Mouse (Mus musculus) liver, embryonic 13.5 days (tissue): ENCODE measurements around the gene Ntm. TPM values are rescaled to one million over a fixed set of nuclear protein-coding genes. Genes with fewer than 3 reads are reported as not detected.

ENCODE experiments used
- ATAC-seq: fragments of 200-750 bp; cut with Nextera tagmentation; 2 replicates; pipeline ENCODE4 v1.8.0; 2017; ENCODE audit warnings: low read depth, mild to moderate bottlenecking, moderate number of reproducible peaks, moderate library complexity
- DNase-seq: peaks from one replicate; pipeline ENCODE4 v3.0.0; 2022
- H3K27ac ChIP-seq: fragments of 300-500 bp; sonication (generic); 2 replicates; pipeline ENCODE4 v1.5.1; 2015; ENCODE audit warnings: moderate library complexity, mild to moderate bottlenecking, inconsistent platforms
- H3K27me3 ChIP-seq: fragments of 300-500 bp; sonication (generic); 2 replicates; pipeline ENCODE4 v1.6.1; 2015; ENCODE audit warnings: mild to moderate bottlenecking, inconsistent platforms
- H3K36me3 ChIP-seq: fragments of 300-500 bp; sonication (generic); 2 replicates; pipeline ENCODE4 v1.6.1; 2015; ENCODE audit warnings: mild to moderate bottlenecking, inconsistent platforms
- H3K4me1 ChIP-seq: fragments of 300-500 bp; sonication (generic); replicated peaks from 2 replicates; pipeline ENCODE4 v1.6.1; 2015; ENCODE audit warnings: inconsistent platforms
- H3K4me2 ChIP-seq: fragments of 300-500 bp; sonication (generic); 2 replicates; pipeline ENCODE4 v1.6.1; 2015; ENCODE audit warnings: inconsistent platforms, mild to moderate bottlenecking, moderate library complexity
- H3K4me3 ChIP-seq: fragments of 300-500 bp; sonication (generic); replicated peaks from 2 replicates; pipeline ENCODE4 v1.5.1; 2015; ENCODE audit warnings: mild to moderate bottlenecking, inconsistent platforms
- H3K9ac ChIP-seq: fragments of 300-500 bp; sonication (generic); 2 replicates; pipeline ENCODE4 v1.6.1; 2015; ENCODE audit warnings: mild to moderate bottlenecking, inconsistent platforms
- H3K9me3 ChIP-seq: fragments of 300-500 bp; sonication (generic); replicated peaks from 2 replicates; pipeline ENCODE4 v1.6.1; 2016; ENCODE audit warnings: inconsistent platforms
- WGBS: fragments of 180-500 bp; shearing (Covaris S2); methylation state at CpG from one replicate; pipeline ENCODE4 v1.1.7; 2015; ENCODE audit not compliant: insufficient replicate concordance; 5-methylcytosine and 5-hydroxymethylcytosine counted together
- polyA plus RNA-seq: library from polyadenylated mRNA; unstranded; fragments of >200 nt; fragmentation: Nextera tagmentation; extraction: Ambion mirVana; gene quantifications from 2 replicates; pipeline ENCODE4 v1.2.1, GENCODE M21; 2015

Gene Ntm
- 0.98 and 1.2 TPM in 2 replicates for polyA plus RNA-seq

- Histone ChIP-seq H3K9ac (no peak within 1 kb of the TSS), H3K4me1 (no peaks in the 10 kb centered on the region), H3K9me3 (no peaks in the 10 kb centered on the region), H3K4me3 (peak within 1 kb of the TSS; percentile 16), H3K4me2 (peak within 1 kb of the TSS; percentile 49), H3K36me3 (no peaks in the 10 kb centered on the region), H3K27ac (no peak within 1 kb of the TSS), H3K27me3 (peaks cover 29% of the 10 kb centered on the region)
- WGBS, result 31% methylated on average over 8 of the region's 8 CpGs
- DNase-seq, result no peak
- ATAC-seq, result no peak
Measured at GRCm38 (mm10) chr9:29962978-29963377, at the start of gene Ntm. Gene Ntm, minus strand, starts transcription at chr9:29963141.

GRCm38 (mm10) chr9:30005701-30006100 lies 42.8 kb upstream of the Ntm start:
- no peak overlapping the region for H3K27ac ChIP-seq
- H3K27me3 ChIP-seq, result no peaks in the 10 kb centered on the region
- no peak overlapping the region for H3K4me2 ChIP-seq
- H3K36me3 ChIP-seq, result no peaks in the 10 kb centered on the region
- H3K9ac ChIP-seq, result no peak overlapping the region
- no peak for DNase-seq
- 80% methylated on average over 8 of the region's 8 CpGs for WGBS
- H3K9me3 ChIP-seq, result no peaks in the 10 kb centered on the region
- no peaks in the 10 kb centered on the region for H3K4me1 ChIP-seq
- no peak overlapping the region for H3K4me3 ChIP-seq
- no peak for ATAC-seq

- 23% methylated on average over 3 of the region's 3 CpGs for WGBS
- H3K27ac ChIP-seq, result no peak overlapping the region
- H3K4me3 ChIP-seq, result no peak overlapping the region
- no peaks in the 10 kb centered on the region for H3K36me3 ChIP-seq
- no peaks in the 10 kb centered on the region for H3K4me1 ChIP-seq
- no peaks in the 10 kb centered on the region for H3K9me3 ChIP-seq
- H3K4me2 ChIP-seq, result no peak overlapping the region
- H3K27me3 ChIP-seq, result no peaks in the 10 kb centered on the region
- ATAC-seq (no peak), DNase-seq (no peak)
- no peak overlapping the region for H3K9ac ChIP-seq
Measured at GRCm38 (mm10) chr9:30003612-30004011, 40.7 kb upstream of the Ntm start.

GRCm38 (mm10) chr9:29981177-29981915 lies 18.4 kb upstream of the Ntm start:
- no peaks in the 10 kb centered on the region for H3K9me3 ChIP-seq
- no peaks in the 10 kb centered on the region for H3K4me1 ChIP-seq
- H3K9ac ChIP-seq, result no peak overlapping the region
- WGBS, result 48% methylated on average over 5 of the region's 5 CpGs
- H3K4me3 ChIP-seq, result no peak overlapping the region
- ATAC-seq, result no peak
- H3K36me3 ChIP-seq, result no peaks in the 10 kb centered on the region
- DNase-seq, result no peak
- H3K27ac ChIP-seq, result no peak overlapping the region
- H3K27me3 ChIP-seq, result no peaks in the 10 kb centered on the region
- H3K4me2 ChIP-seq, result no peak overlapping the region

- no peaks in the 10 kb centered on the region for H3K4me1 ChIP-seq
- ATAC-seq, result no peak
- no peak for DNase-seq
- H3K4me3 ChIP-seq, result peak overlapping the region; percentile 16
- H3K36me3 ChIP-seq, result no peaks in the 10 kb centered on the region
- no peak overlapping the region for H3K27ac ChIP-seq
- no peaks in the 10 kb centered on the region for H3K9me3 ChIP-seq
- H3K4me2 ChIP-seq, result peak overlapping the region; percentile 49
- H3K27me3 ChIP-seq, result peaks cover 29% of the 10 kb centered on the region
- 4% methylated on average over 38 of the region's 38 CpGs for WGBS
- H3K9ac ChIP-seq, result no peak overlapping the region
Measured at GRCm38 (mm10) chr9:29961954-29962867, 730 bp downstream of the Ntm start.

- Histone ChIP-seq H3K9ac (no peak overlapping the region), H3K4me2 (no peak overlapping the region), H3K27ac (no peak overlapping the region), H3K9me3 (no peaks in the 10 kb centered on the region), H3K36me3 (no peaks in the 10 kb centered on the region), H3K27me3 (peaks cover 29% of the 10 kb centered on the region), H3K4me1 (no peaks in the 10 kb centered on the region), H3K4me3 (no peak overlapping the region)
- ATAC-seq (no peak), DNase-seq (no peak)
- 28% methylated on average over 2 of the region's 2 CpGs for WGBS
Measured at GRCm38 (mm10) chr9:29961512-29961911, 1.4 kb downstream of the Ntm start.

- no peaks in the 10 kb centered on the region for H3K4me1 ChIP-seq
- whole genome bisulfite sequencing, result 34% methylated on average over 5 of the region's 5 CpGs
Measured at GRCm38 (mm10) chr9:29960741-29961140, 2.2 kb downstream of the Ntm start.

GRCm38 (mm10) chr9:29960236-29960635 lies 2.7 kb downstream of the Ntm start:
- DNase-seq (no peak), ATAC-seq (no peak)
- Histone ChIP-seq H3K9me3 (no peaks in the 10 kb centered on the region), H3K36me3 (no peaks in the 10 kb centered on the region), H3K4me2 (no peak overlapping the region), H3K27me3 (peaks cover 29% of the 10 kb centered on the region), H3K9ac (no peak overlapping the region), H3K4me1 (no peaks in the 10 kb centered on the region), H3K4me3 (no peak overlapping the region), H3K27ac (no peak overlapping the region)
- WGBS, result 52% methylated on average over 3 of the region's 3 CpGs

More at GRCm38 (mm10) chr9:29960741-29961140, 2.2 kb downstream of the Ntm start:
- Histone ChIP-seq H3K4me3 (no peak overlapping the region), H3K9me3 (no peaks in the 10 kb centered on the region), H3K27ac (no peak overlapping the region), H3K36me3 (no peaks in the 10 kb centered on the region), H3K9ac (no peak overlapping the region), H3K27me3 (peaks cover 29% of the 10 kb centered on the region), H3K4me2 (no peak overlapping the region)
- ATAC-seq, result no peak
- DNase-seq, result no peak

- H3K9ac ChIP-seq, result no peak overlapping the region
- WGBS, result 33% methylated on average over 5 of the region's 5 CpGs
- peaks cover 11% of the 10 kb centered on the region for H3K27me3 ChIP-seq
- no peak overlapping the region for H3K4me2 ChIP-seq
- H3K4me3 ChIP-seq, result no peak overlapping the region
- H3K9me3 ChIP-seq, result no peaks in the 10 kb centered on the region
- no peaks in the 10 kb centered on the region for H3K4me1 ChIP-seq
- DNase-seq (no peak), ATAC-seq (no peak)
- no peaks in the 10 kb centered on the region for H3K36me3 ChIP-seq
- H3K27ac ChIP-seq, result no peak overlapping the region
Measured at GRCm38 (mm10) chr9:29956936-29957335, 6.0 kb downstream of the Ntm start.

GRCm38 (mm10) chr9:29954031-29954430 lies 8.9 kb downstream of the Ntm start:
- Histone ChIP-seq H3K27me3 (no peaks in the 10 kb centered on the region), H3K27ac (no peak overlapping the region), H3K9me3 (no peaks in the 10 kb centered on the region), H3K36me3 (no peaks in the 10 kb centered on the region), H3K4me3 (no peak overlapping the region), H3K9ac (no peak overlapping the region), H3K4me2 (no peak overlapping the region), H3K4me1 (no peaks in the 10 kb centered on the region)
- 56% methylated on average over 6 of the region's 6 CpGs for WGBS
- DNase-seq, result no peak
- no peak for ATAC-seq

- Histone ChIP-seq H3K9ac (no peak overlapping the region), H3K9me3 (no peaks in the 10 kb centered on the region), H3K4me2 (no peak overlapping the region), H3K4me1 (no peaks in the 10 kb centered on the region), H3K27ac (no peak overlapping the region), H3K4me3 (no peak overlapping the region), H3K27me3 (no peaks in the 10 kb centered on the region), H3K36me3 (no peaks in the 10 kb centered on the region)
- DNase-seq, result no peak
- no peak for ATAC-seq
- 71% methylated on average over 3 of the region's 3 CpGs for WGBS
Measured at GRCm38 (mm10) chr9:29949041-29949440, 13.9 kb downstream of the Ntm start.
